Mouse (Mus musculus) spleen, postnatal 14 days (tissue): ENCODE data around the gene Cd200r4.

ENCODE experiments used
- DNase-seq, 2 experiments: peaks; one replicate each; pipeline ENCODE4 v3.0.0; 2021 to 2022; ENCODE audit warnings: low spot score in 2 of 2

Gene Cd200r4

DNA sequence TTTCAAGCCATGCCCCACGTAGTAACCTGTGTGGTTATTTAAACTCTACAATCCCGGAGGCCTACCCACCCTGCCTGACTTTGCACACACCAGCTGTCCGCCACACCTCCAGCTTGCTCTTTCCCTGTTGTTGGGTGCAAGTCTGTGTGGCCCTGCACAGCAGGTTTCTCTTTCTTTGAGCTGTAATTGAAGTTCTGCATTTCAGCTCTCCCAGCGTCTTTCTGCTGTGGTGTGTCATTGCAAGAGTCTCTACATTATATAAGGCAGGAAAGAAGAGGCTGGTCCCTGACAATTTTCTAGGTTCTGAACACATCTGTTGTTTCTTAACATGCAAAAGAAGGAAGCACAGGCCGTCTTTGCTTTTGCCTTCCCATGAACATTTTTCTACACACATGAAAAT lies 65.1 kb downstream of the Cd200r4 start:
- no peak for DNase-seq

- DNase-seq = no peak
Observed at GRCm38 (mm10) chr16:44877595-44877994, 66.1 kb downstream of the Cd200r4 start.
